Mouse (Mus musculus) kidney, adult 2 months (tissue): ENCODE measurements around the gene Insl6.

ENCODE experiments used
- CTCF ChIP-seq: fragments of 200-500 bp; conservative IDR thresholded peaks from 2 replicates; pipeline ENCODE4 v1.5.1; 2011; ENCODE audit warnings: low read depth, mild to moderate bottlenecking, control low read depth, low read length, moderate library complexity, mixed read lengths; ENCODE audit not compliant: insufficient read depth, insufficient read length
- POLR2A ChIP-seq: fragments of 200-500 bp; IDR thresholded peaks from one replicate; pipeline ENCODE4 v1.6.1; 2011; ENCODE audit warnings: low read depth, low read length, control low read depth

GRCm38 (mm10) chr19:29336624-29337023 is 11.5 kb upstream of the Insl6 start:
- TF ChIP-seq CTCF (no peak), POLR2A (no peak)
